Mouse (Mus musculus): ENCODE results near the gene Pigyl. TPM values are rescaled to one million over a fixed set of nuclear protein-coding genes. Genes with fewer than 3 reads are reported as not detected.
"Not testable (repeated sequence)": the region's sequence is repeated elsewhere in the genome, so short reads cannot be mapped to it uniquely, and the experiment has no call there.

The Pigyl gene
- total RNA-seq, 2 experiments from 2014 or later: 38.8 to 48.5 TPM

- no peak for DNase-seq (ENCODE audit: low spot score in 2 of 2)
These were observed 19.7 kb upstream of the Pigyl start for GRCm38 (mm10) chr9:22136765-22137547.

DNA sequence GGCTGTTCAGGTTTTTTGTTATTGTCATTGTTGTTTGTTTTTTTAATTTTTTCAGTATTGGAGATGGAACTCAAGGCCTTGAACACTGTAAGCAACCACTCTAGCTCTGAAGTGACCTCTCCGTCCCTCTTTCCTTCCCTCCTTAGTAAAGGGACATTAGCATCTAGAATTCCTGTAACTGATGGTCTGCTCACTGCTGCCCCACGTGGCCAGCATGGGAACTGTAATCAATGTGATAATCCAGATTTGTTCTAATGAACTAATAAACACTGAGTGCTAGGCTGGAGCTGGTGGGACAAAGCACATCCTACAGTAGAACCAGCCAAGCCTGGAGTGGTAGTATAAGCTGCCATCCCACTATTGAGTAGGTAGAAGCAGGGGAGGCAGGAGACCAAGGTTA lies 18.2 kb upstream of the Pigyl start:
- peak; percentile 42 to 50 for DNase-seq (ENCODE audit: low spot score in 2 of 2)

- no peak for DNase-seq (ENCODE audit: low spot score in 2 of 2)
These were observed 16.9 kb upstream of the Pigyl start for GRCm38 (mm10) chr9:22139746-22140145.

GRCm38 (mm10) chr9:22143108-22144037 lies 13.3 kb upstream of the Pigyl start:
- DNase-seq (ENCODE audit: low spot score in 2 of 2): peak; percentile 90 to 91

DNA sequence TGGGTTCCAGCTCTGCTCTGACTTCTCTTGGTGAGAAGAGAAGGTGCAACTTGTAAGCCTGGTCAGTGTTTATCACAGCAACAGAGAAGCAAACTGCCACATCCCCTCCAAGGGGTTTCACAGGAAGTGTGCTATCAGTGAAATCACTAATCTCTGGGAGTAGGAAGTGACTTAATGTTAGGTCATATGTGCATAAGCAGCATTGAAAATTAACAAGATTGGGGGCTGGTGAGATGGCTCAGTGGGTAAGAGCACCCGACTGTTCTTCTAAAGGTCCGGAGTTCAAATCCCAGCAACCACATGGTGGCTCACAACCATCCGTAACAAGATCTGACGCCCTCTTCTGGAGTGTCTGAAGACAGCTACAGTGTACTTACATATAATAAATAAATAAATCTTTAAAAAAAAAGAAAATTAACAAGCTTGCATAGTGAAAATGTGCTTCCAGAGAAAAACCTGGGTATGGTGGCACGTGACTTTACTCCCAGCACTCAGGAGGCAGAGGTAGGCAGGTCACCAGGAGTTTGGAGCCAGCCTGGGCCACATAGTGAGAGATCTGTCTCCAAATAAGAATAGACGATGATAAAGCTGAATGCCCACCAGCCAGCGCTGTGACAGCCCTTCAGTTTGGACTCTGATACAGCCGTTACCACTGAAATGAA lies 12.2 kb upstream of the Pigyl start:
- no peak for DNase-seq (ENCODE audit: low spot score in 2 of 2)

DNA sequence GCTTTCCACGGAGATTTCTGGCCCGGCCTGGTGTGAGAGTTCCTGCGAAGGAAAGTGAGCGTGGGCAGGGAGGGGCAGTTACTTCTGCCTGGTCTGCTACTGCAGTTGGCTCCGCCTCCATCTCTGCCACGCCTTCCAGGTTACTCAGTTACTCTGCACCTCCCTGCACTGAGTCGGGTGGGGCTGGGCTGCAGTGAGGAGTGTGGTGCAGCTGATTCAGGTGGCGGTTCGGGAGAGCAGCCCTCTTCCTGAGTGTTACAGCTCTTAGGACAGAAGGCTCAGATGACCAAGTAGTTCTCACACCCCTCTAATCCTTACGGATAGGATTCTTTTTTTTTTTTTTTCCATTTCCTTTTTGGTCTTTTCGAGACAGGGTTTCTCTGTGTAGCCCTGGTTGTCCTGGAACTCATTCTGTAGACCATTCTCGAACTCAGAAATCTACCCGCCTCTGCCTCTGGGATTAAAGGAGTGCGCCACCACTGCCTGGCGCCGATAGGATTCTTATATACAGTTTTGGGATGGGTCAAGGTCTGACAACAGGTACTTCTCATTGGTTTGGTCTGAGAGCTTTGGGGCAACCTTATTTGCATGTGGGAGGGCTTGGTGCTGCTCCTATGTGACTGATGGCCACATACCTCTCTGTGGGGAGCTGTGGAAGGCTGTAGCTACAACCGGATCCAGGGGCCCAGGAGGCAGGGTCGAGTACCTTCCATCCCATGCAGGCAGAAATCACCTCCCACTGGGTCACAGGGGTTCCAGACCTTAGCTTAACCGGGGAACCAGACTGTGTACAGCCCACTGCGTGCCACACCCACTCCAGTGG lies 7.0 kb upstream of the Pigyl start:
- no peak for DNase-seq (ENCODE audit: low spot score in 2 of 2)

- not testable (repeated sequence) for DNase-seq (ENCODE audit: low spot score in 2 of 2)
These were observed 6.4 kb upstream of the Pigyl start for GRCm38 (mm10) chr9:22150249-22150693.

DNA sequence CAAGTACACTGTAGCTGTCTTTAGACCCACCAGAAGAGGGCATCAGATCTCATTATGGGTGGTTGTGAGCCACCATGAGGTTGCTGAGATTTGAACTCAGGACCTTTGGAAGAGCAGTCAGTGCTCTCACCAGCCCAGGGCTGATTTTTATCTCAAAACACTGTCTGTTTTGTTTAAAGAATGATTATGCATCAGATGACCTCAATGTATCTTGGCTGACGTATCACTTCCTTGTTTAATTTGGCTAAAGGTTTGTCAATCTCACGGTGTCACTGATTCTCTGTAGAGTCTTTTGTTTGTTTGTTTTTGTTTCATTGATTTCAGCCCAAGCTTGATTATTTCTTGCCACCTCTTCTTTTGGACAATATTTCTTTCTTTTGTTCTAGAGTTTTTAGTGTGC lies 5.7 kb upstream of the Pigyl start:
- DNase-seq (ENCODE audit: low spot score in 2 of 2): no peak

DNA sequence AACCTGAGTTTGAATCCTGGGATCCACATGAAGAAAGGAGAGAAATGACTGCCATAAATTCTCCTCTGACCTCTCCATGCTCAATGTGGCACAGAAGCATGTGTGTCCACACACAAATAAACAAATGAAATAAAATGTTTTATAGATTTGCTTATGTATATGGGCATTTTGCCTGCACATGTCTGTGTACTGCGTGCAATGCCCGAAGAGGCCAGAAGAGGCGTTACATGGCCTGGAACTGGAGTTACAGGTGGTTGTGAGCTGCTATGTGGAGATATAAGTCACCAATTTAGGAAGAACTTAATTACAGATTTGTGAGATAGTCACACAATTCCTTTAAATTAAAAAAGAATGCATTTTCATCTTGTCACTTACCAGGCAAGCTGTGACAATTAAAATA lies 2.8 kb upstream of the Pigyl start:
- DNase-seq (ENCODE audit: low spot score in 2 of 2): no peak

DNA sequence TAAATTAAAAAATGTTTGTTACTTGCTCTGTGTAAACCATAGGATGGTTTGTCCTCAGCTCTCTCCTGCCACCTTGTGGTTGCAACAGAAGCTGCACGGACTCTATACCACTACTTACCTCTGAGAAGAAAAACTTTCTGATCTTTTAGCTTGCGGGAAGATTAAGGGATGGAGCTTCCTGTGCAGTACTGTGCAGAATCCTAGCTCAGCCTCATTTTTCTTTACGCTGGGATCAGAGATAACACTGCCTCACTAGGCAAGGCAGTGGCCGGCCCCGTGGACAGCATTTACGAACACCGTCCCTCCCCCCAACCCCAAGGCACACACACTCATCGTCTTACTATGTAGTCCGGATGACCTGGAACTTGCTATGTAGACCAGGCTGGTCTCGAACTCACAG lies 1.0 kb upstream of the Pigyl start:
- peak; percentile 70 to 79 for DNase-seq (ENCODE audit: low spot score in 2 of 2)

- DNase-seq (ENCODE audit: low spot score in 2 of 2): peak in 1 of 2 experiments; percentile 28
These were observed 1.0 kb downstream of the Pigyl start for GRCm38 (mm10) chr9:22157516-22158265.

DNA sequence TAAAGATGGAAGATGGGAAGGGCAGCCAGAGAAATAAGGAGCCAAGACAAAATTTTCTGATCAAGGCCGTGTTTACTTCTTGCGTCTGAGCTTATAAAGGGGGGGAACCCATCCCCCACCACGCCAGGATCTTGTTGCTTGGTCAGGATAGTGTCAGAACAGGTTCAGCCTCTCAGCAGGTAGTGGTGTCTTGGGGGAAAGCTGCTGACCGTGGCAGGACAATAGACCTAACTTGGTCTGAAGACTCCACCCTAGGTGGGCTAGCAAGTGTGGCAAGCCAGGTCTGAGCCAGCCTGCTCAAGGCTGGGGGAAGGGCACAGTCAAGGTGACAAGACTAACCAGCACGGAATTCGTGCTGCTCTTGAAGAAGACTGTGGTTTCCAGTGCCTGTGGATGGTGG lies 4.7 kb downstream of the Pigyl start:
- DNase-seq (ENCODE audit: low spot score in 2 of 2): no peak

DNA sequence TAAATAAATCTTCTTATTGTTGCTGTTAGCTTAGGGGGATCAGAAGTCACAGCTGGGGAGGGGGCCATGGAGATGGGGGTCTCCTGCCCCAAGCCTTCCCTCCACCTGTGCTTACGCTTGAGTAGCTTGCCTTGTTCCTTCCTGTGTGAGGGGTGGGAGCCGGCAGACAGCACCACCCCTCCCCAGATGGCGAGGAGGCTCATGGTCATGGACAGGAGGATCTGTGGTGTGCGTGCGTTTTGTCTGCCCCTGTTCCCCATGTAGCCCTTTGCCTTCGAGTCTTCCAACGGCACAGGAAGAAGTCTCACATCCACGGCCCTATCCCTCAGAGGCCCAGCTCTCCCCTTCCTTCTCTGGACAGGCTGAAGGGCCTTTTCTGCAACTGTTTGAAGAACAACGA lies 5.7 kb downstream of the Pigyl start:
- DNase-seq (ENCODE audit: low spot score in 2 of 2): no peak

- DNase-seq (ENCODE audit: low spot score in 2 of 2): no peak
These were observed 6.3 kb downstream of the Pigyl start for GRCm38 (mm10) chr9:22162912-22163311.

DNA sequence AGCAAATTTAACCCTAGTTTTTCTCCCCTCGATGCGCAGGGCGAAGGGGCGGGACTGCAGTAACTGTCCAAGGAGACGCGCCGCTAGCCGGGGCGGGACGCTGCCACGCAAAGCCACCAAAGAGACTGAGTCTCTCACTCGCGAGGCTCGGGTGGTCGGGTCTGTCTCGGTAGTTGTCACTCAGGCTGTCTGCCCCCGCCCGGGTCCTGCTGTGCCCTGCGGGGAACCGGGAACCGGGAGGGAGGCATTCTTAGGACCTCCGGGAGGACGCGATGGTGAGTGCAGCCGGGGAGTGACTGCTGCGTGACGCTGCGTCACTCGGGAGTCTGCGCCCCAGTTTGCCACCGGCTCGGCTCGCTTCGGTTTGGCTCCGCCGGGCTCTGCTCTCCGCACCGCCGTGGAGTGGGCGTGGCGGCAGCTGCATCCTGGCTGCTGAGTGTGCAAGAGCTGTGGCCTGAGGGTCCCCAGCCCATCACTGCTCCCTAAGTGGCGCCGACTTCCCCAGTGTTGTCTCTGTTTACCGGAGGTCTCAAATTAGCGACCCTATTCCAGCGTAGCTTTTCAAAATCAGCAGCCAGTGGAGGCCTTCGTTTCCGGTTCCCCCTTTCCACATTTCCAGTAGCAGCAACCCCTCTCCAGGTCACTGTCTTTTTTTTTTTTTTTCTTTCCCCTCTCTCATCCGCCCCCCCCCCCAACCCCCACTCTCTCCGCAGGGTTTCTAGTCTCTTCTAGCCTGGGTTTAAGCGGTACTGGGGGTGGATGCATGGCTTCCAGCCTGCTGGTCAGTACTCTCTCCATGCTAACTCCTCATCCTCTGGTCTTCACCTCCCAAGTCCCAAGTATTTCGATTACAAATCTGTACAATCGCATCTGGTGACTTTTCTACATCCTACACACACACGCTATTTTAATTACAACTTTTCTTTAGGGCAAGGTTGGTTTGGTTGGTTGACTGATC lies 8.3 kb downstream of the Pigyl start:
- DNase-seq (ENCODE audit: low spot score in 2 of 2): peak; percentile 53 to 60

- DNase-seq (ENCODE audit: low spot score in 2 of 2): no peak
These were observed 9.3 kb downstream of the Pigyl start for GRCm38 (mm10) chr9:22165964-22166363.

- no peak for DNase-seq (ENCODE audit: low spot score in 2 of 2)
These were observed 10.0 kb downstream of the Pigyl start for GRCm38 (mm10) chr9:22166686-22167085.

GRCm38 (mm10) chr9:22167751-22168150 lies 11.1 kb downstream of the Pigyl start:
- DNase-seq (ENCODE audit: low spot score in 2 of 2): no peak

DNA sequence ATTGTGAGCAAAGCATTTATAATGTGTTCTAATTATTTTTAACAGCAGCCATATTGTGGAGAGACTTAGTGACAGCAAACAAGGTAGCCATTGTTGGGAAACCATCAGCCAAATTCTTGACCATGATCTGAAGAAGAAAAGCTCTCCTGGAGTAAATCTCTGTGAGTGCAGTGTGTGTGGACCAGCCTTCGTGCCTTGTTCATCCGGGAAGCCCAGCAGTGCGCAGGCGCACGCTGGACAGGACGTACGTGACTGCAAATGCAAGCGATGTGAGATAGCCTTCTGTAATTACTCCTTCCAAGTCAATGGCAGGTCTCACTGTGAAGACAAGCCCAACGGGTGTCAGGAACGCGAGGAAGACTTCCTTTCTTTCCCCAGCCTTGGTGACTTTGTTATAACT lies 12.7 kb downstream of the Pigyl start:
- no peak for DNase-seq (ENCODE audit: low spot score in 2 of 2)
